ENCODE assay signal across 8 mouse cellular contexts in genomic region chr13:28950623-28951491, GRCm38 (mm10). TPM values are rescaled to one million over a fixed set of nuclear protein-coding genes. Genes with fewer than 3 reads are reported as not detected.
DNase-seq lines count a peak whose midpoint lies in the region; ATAC-seq and TF ChIP-seq lines count a peak whose summit lies in the region.

No protein-coding gene starts in this region.

- peak overlapping the region; percentile 86 for H3K4me3 ChIP-seq in intestine, postnatal 0 days (ENCODE audit: low read depth, low read length)
- peak overlapping the region; percentile 99 for H3K4me3 ChIP-seq in limb, embryonic 12.5 days (replicated peaks)
- peak overlapping the region; percentile 96 for H3K4me3 ChIP-seq in midbrain, embryonic 15.5 days

- ATAC-seq in CD4-positive, CD25-positive, alpha-beta regulatory T cell, adult 4 months: no peak
- no peak for ATAC-seq in intestine, postnatal 0 days
- ATAC-seq in limb, embryonic 12.5 days (ENCODE audit: insufficient number of reproducible peaks, insufficient read depth, low FRiP score, low TSS enrichment, low read depth): no peak
- no peak for ATAC-seq in midbrain, embryonic 15.5 days (replicated peaks)

- H3K9ac ChIP-seq in intestine, postnatal 0 days (ENCODE audit: low read depth, low read length): peak overlapping the region; percentile 84
- peak overlapping the region; percentile 100 for H3K9ac ChIP-seq in limb, embryonic 12.5 days (replicated peaks)
- peak overlapping the region; percentile 100 for H3K9ac ChIP-seq in midbrain, embryonic 15.5 days

- H3K4me1 ChIP-seq in intestine, postnatal 0 days (replicated peaks; ENCODE audit: control insufficient read depth, insufficient read depth, low read length): no peaks in the 10 kb centered on the region
- H3K4me1 ChIP-seq in limb, embryonic 12.5 days (replicated peaks): peaks cover 17% of the 10 kb centered on the region
- H3K4me1 ChIP-seq in midbrain, embryonic 15.5 days: peaks cover 31% of the 10 kb centered on the region

- no peaks in the 10 kb centered on the region for H3K27me3 ChIP-seq in intestine, postnatal 0 days (replicated peaks; ENCODE audit: control insufficient read depth, insufficient read depth, low read length)
- no peaks in the 10 kb centered on the region for H3K27me3 ChIP-seq in limb, embryonic 12.5 days
- H3K27me3 ChIP-seq in midbrain, embryonic 15.5 days (replicated peaks): no peaks in the 10 kb centered on the region

- peak overlapping the region; percentile 89 for H3K4me2 ChIP-seq in intestine, postnatal 0 days (replicated peaks; ENCODE audit: low read depth)
- peak overlapping the region; percentile 44 for H3K4me2 ChIP-seq in limb, embryonic 12.5 days
- peak overlapping the region; percentile 60 for H3K4me2 ChIP-seq in midbrain, embryonic 15.5 days

- peak; percentile 39 for DNase-seq in CD4-positive, CD25-positive, alpha-beta regulatory T cell, adult 2 months (ENCODE audit: low read depth, low spot score)
- peak; percentile 24 to 25 for DNase-seq in cerebellum, postnatal 36 days
- DNase-seq in gastrocnemius, postnatal 25 days: peak; percentile 36
- peak; percentile 85 for DNase-seq in testis, postnatal 10 days (ENCODE audit: low spot score)

- H3K9me3 ChIP-seq in intestine, postnatal 0 days (ENCODE audit: control insufficient read depth): no peaks in the 10 kb centered on the region
- no peaks in the 10 kb centered on the region for H3K9me3 ChIP-seq in limb, embryonic 12.5 days
- no peaks in the 10 kb centered on the region for H3K9me3 ChIP-seq in midbrain, embryonic 15.5 days

- peak overlapping the region; percentile 55 for H3K27ac ChIP-seq in intestine, postnatal 0 days (ENCODE audit: low read depth, low read length)
- H3K27ac ChIP-seq in limb, embryonic 12.5 days: peak overlapping the region; percentile 100
- peak overlapping the region; percentile 95 for H3K27ac ChIP-seq in midbrain, embryonic 15.5 days

- under 1% methylated on average over 32 of the region's 32 CpGs for WGBS in intestine, postnatal 0 days
- WGBS in limb, embryonic 12.5 days: under 1% methylated on average over 32 of the region's 32 CpGs
- under 1% methylated on average over 32 of the region's 32 CpGs for WGBS in midbrain, embryonic 15.5 days

- H3K36me3 ChIP-seq in intestine, postnatal 0 days (ENCODE audit: control insufficient read depth, insufficient read depth): no peaks in the 10 kb centered on the region
- peaks cover 17% of the 10 kb centered on the region; the same call in 1 of the 2 replicates for H3K36me3 ChIP-seq in limb, embryonic 12.5 days
- no peaks in the 10 kb centered on the region for H3K36me3 ChIP-seq in midbrain, embryonic 15.5 days (replicated peaks)

- no peak for TF ChIP-seq CTCF in intestine, postnatal 0 days (IDR thresholded peaks at IDR 0.05; ENCODE audit: low read depth)

RNA-seq across cellular contexts. Expression of gene Sox4, which starts 2.7 kb away (rescaled TPM):
- under 1 TPM; 0.18 to 0.82 TPM for polyA plus RNA-seq in CD4-positive, CD25-positive, alpha-beta regulatory T cell, adult 4 months (2017; shearing (Covaris generic))
- total RNA-seq in gastrocnemius, postnatal 25 days (2021): 1 to 10 TPM; 4.8 to 5.3 TPM
- polyA plus RNA-seq in intestine, postnatal 0 days (2015; fragmentation: Nextera tagmentation; extraction: Ambion mirVana): 17.9 and 18.4 TPM in 2 replicates
- 131 and 135 TPM in 2 replicates for polyA plus RNA-seq in limb, embryonic 12.5 days (2016; fragmentation: Nextera tagmentation; extraction: Ambion mirVana)
- 197 and 207 TPM in 2 replicates for polyA plus RNA-seq in midbrain, embryonic 15.5 days (2015; fragmentation: Nextera tagmentation; extraction: Ambion mirVana)

Comparison
In these comparisons a context has a peak if more than half of its experiments do, and no peak if none do; other contexts are left out.
1. DNase-seq: peak in every context shown above with its lines; median percentile 85 in testis, postnatal 10 days; 39 in CD4-positive, CD25-positive, alpha-beta regulatory T cell, adult 2 months; 36 in gastrocnemius, postnatal 25 days; 24 in cerebellum, postnatal 36 days.
2. RNA of gene Sox4, which starts 2.7 kb away (polyA plus RNA-seq): 197 to 207 TPM in midbrain, embryonic 15.5 days, 131 to 135 TPM in limb, embryonic 12.5 days and 17.9 to 18.4 TPM in intestine, postnatal 0 days; 0.18 to 0.82 TPM in CD4-positive, CD25-positive, alpha-beta regulatory T cell, adult 4 months; every median in the first group is over 10 times any median in the second.
3. Peak in every context shown above with its lines, with median percentiles within 50 percentile points of each other: H3K27ac ChIP-seq, H3K4me2 ChIP-seq, H3K4me3 ChIP-seq and H3K9ac ChIP-seq.